Mouse (Mus musculus) liver, embryonic 14.5 days (tissue): ENCODE measurements around the gene Phc2.

Source experiments
- CTCF ChIP-seq: IDR thresholded peaks from 2 replicates; pipeline ENCODE4 v1.5.1; 2016; ENCODE audit warnings: antibody characterized with exemption, low read depth, control low read depth
- EP300 ChIP-seq: IDR thresholded peaks from 2 replicates; pipeline ENCODE4 v1.6.1; 2016; ENCODE audit warnings: antibody characterized with exemption, low read depth

DNA sequence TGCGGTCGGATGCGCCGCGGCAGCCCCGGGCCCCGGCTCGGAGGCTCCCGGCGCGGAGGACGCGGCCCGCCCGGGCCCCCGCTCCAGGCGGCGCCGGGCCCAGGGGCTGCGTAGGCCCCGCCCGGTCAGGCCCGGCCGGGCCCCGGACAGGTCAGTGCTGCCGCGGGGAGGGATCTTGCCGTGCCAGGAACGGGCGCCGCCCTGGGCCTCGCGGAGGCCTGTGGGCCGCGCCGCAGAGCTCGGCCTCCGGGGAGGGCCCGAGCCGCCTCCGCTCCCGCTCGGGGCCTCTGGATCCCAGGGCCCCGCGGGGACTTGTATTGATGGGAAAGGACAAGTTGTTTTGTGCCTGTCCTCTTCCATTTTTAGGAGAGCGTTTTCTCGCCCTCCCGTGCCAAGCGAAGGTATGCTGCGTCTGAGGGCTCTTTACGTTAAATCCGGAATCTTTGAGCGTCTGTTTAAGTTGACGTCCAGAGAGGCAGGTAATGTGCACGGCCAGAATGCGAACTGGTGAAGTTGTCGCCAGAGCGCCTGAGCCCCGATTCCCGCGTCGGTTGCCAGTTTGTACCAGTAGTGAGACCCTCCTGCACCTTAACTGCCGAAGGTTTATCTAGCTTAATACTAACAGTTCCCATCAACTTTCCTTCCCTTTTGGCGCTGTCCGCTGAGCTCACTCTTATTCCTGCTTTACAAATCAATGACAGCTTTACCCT lies 73.4 kb downstream of the Phc2 start:
- TF ChIP-seq CTCF, result no peak
- TF ChIP-seq EP300, result no peak
